Mouse (Mus musculus) megakaryocyte progenitor cell, adult 5-6 weeks (primary cell): ENCODE data around the gene Sash3. TPM values are rescaled to one million over a fixed set of nuclear protein-coding genes. Genes with fewer than 3 reads are reported as not detected.

Source experiments
- ATAC-seq: replicated peaks from 2 replicates; pipeline ENCODE4 v1.8.0; 2016; ENCODE audit warnings: mild to moderate bottlenecking, moderate TSS enrichment, inconsistent platforms; ENCODE audit not compliant: poor library complexity
- total RNA-seq, 2 experiments: library from RNA; stranded (forward) in 1 of 2; stranded (reverse) in 1 of 2; fragments of 157-497, 149-512 nt in 1 of 2; fragments of 200-1000 nt in 1 of 2; gene quantifications; 2 replicates each; pipeline versions ENCODE4 v1.2.3 to v1.2.4; 2015 to 2017

Gene Sash3
- total RNA-seq (2015) (46.5 and 54.2 TPM in 2 replicates), total RNA-seq (2017) (77.9 and 86.1 TPM in 2 replicates)

- peak; percentile 72 for ATAC-seq
Observed at GRCm38 (mm10) chrX:48146262-48146661, at the start of gene Sash3. TSS of gene Sash3 (plus strand) at chrX:48146436.

- peak; percentile 54; the same call in 1 of the 2 replicates for ATAC-seq
Observed at GRCm38 (mm10) chrX:48096580-48096979, 49.7 kb upstream of the Sash3 start.

- no peak for ATAC-seq
Observed at GRCm38 (mm10) chrX:48098470-48099129, 47.6 kb upstream of the Sash3 start.

- ATAC-seq: 0 out of 2 replicates have a peak, but pooled peaks have one; percentile 29
Observed at GRCm38 (mm10) chrX:48099871-48100270, 46.4 kb upstream of the Sash3 start.

GRCm38 (mm10) chrX:48103256-48103655 lies 43.0 kb upstream of the Sash3 start:
- ATAC-seq: no peak

GRCm38 (mm10) chrX:48104736-48105441 lies 41.3 kb upstream of the Sash3 start:
- ATAC-seq: no peak

- peak; percentile 92 for ATAC-seq
Observed at GRCm38 (mm10) chrX:48106226-48106625, 40.0 kb upstream of the Sash3 start.

- no peak for ATAC-seq
Observed at GRCm38 (mm10) chrX:48108394-48109315, 37.6 kb upstream of the Sash3 start, which contains the start of gene Xpnpep2. TSS of gene Xpnpep2 (plus strand) at chrX:48108725.

GRCm38 (mm10) chrX:48109316-48109655 lies 37.0 kb upstream of the Sash3 start:
- no peak for ATAC-seq

- ATAC-seq: peak; percentile 52
Observed at GRCm38 (mm10) chrX:48119294-48119693, 26.9 kb upstream of the Sash3 start.

- peak; percentile 87 for ATAC-seq
Observed at GRCm38 (mm10) chrX:48124132-48125071, 21.8 kb upstream of the Sash3 start.

- ATAC-seq: no peak
Observed at GRCm38 (mm10) chrX:48126903-48127476, 19.2 kb upstream of the Sash3 start.

- peak; percentile 74 for ATAC-seq
Observed at GRCm38 (mm10) chrX:48127502-48128218, 18.6 kb upstream of the Sash3 start.

GRCm38 (mm10) chrX:48129167-48129566 lies 17.1 kb upstream of the Sash3 start:
- no peak for ATAC-seq

GRCm38 (mm10) chrX:48136935-48137334 lies 9.3 kb upstream of the Sash3 start:
- no peak for ATAC-seq

- ATAC-seq: no peak
Observed at GRCm38 (mm10) chrX:48138011-48138410, 8.2 kb upstream of the Sash3 start.

- peak; percentile 62 for ATAC-seq
Observed at GRCm38 (mm10) chrX:48138539-48139275, 7.5 kb upstream of the Sash3 start.
